Mouse (Mus musculus): ENCODE measurements at regions not wholly inside any gene's neighbourhood (a gene's known extent, or its start where the extent isn't known, plus 50 kb on each side); places are given as distances from the start of the nearest gene placed in this dataset.
A peak's percentile ranks its signal among the peaks of the same experiment; 100 is the strongest.

GRCm38 (mm10) chr3:82781464-82781863 is 94.8 kb downstream of the Rbm46 start:
- no peak for DNase-seq (ENCODE audit: low read depth, low spot score)

DNA sequence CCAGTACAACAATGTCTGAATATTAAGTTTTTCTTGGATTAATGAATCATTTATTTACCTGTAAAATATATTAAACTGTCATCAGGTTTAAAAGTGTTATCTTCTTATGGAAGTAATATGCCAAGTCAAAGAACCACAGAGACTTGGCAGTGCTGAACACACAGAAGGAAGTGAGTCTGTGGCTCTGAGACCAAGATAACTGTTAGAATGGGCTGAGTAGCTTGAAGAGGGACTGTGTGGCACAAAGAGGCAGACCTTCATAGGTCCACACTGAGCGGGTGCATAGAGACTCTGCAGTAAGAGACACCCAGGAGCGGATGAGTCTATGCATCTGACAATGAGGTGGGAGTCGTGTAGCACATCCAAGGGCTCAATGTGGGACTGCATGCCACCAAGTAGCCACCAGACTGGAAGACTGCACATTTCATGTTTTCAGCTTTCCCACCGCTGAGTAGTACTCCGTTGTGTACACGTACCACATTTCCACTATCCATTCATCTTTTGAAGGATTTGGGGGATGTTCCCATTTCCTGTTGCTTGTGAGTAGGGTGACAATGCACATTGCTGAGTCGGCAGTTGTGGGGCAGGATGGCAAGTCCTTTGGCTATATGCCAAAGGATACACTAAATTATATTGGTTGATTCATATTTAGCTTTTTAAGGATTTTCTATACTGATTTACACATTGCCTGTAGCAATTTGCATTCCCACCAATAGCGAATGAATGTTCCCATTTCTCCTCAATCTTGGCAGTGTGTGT is 105.6 kb downstream of the Rbm46 start:
- no peak for DNase-seq (ENCODE audit: low read depth, low spot score)

- peak; percentile 39 for DNase-seq (ENCODE audit: low read depth, low spot score)
Observed at GRCm38 (mm10) chr3:82767484-82767883, 108.8 kb downstream of the Rbm46 start.

- no peak for DNase-seq (ENCODE audit: low read depth, low spot score)
Observed at GRCm38 (mm10) chr3:82759946-82760345, 116.3 kb downstream of the Rbm46 start.

GRCm38 (mm10) chr3:82758967-82759366 is 117.3 kb downstream of the Rbm46 start:
- no peak for DNase-seq (ENCODE audit: low read depth, low spot score)

- DNase-seq (ENCODE audit: low read depth, low spot score): peak; percentile 47
Observed at GRCm38 (mm10) chr3:82725546-82725945, 150.7 kb downstream of the Rbm46 start.

DNA sequence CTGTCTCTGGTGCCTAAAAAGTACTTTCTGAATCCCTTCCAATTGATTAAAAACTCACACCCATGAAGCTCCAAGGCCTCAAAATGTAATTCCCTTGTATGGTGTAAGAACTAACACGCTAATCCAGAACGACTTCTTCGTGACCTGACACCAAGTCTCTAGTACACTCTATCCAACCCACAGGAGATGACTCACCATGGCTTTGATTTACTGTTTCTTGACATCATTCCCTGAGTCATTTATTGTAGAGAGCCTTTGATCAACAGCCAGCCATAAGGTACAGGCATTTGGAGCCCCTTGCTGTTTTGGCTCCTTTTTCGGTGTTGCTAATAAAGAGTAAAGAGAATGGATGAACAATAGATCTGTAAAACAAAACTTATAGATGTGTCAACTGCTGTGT is 159.7 kb upstream of the Npy2r start:
- no peak for DNase-seq (ENCODE audit: low read depth, low spot score)

GRCm38 (mm10) chr3:82692131-82692530 is 144.2 kb upstream of the Npy2r start:
- DNase-seq (ENCODE audit: low read depth, low spot score): no peak

- DNase-seq (ENCODE audit: low read depth, low spot score): no peak
Observed at GRCm38 (mm10) chr3:82656159-82656874, 108.4 kb upstream of the Npy2r start.

GRCm38 (mm10) chr3:82652346-82652745 is 104.5 kb upstream of the Npy2r start:
- no peak for DNase-seq (ENCODE audit: low read depth, low spot score)

GRCm38 (mm10) chr3:82640052-82640451 is 92.2 kb upstream of the Npy2r start:
- no peak for DNase-seq (ENCODE audit: low read depth, low spot score)

GRCm38 (mm10) chr3:82636666-82637065 is 88.8 kb upstream of the Npy2r start:
- DNase-seq (ENCODE audit: low read depth, low spot score): peak; percentile 11

- no peak for DNase-seq (ENCODE audit: low read depth, low spot score)
Observed at GRCm38 (mm10) chr3:82620418-82621003, 72.6 kb upstream of the Npy2r start.

DNA sequence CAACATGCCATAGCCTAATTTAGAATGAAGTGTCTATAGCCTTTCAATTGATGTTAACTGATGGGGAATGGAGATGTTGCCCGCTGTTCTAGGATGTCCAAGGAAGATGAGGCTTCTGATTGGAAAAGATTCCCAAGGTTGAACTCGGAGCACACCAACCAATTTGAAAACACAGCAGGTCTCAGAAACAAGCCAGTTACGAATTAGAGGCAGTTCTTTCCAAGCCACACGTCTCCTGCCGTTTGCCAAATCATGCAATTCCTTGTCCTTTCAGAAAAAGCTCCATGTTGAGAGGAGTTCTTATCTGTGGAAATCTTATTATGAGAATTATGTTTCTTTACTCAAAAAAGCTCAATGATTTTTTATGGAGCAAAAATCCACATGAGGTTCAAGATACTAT is 71.5 kb upstream of the Npy2r start:
- DNase-seq (ENCODE audit: low read depth, low spot score): no peak

GRCm38 (mm10) chr3:82601880-82602279 is 54.0 kb upstream of the Npy2r start:
- no peak for DNase-seq (ENCODE audit: low read depth, low spot score)

DNA sequence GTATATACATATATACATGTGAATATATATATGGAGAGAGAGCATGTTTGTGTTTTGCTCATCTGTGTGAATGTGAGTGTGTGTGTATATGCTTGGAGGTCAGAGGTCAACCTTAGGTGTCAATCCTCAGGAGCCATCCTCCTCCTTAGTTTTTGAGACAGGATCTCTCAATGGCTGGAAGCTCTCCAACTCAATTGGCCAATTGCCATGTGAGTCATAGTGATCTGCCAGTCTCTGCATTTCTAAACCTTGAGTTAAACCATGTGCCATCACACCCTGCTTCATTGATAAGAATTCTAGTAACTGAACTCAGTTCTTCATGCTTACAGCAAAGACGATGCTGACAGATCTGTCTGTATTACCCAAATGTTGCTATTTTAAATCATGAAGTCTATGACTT is 50.8 kb upstream of the Npy2r start:
- no peak for DNase-seq (ENCODE audit: low read depth, low spot score)
